Mouse (Mus musculus) neutrophil, adult 65 days (primary cell): ENCODE measurements around the gene Cdh24. TPM values are rescaled to one million over a fixed set of nuclear protein-coding genes. Genes with fewer than 3 reads are reported as not detected.

Source experiments
- total RNA-seq: library from RNA; stranded (reverse); gene quantifications from 2 replicates; pipeline ENCODE4 v1.2.4, GENCODE M21; 2023

The Cdh24 gene
- total RNA-seq = 1.7 and 2.3 TPM in 2 replicates

DNA sequence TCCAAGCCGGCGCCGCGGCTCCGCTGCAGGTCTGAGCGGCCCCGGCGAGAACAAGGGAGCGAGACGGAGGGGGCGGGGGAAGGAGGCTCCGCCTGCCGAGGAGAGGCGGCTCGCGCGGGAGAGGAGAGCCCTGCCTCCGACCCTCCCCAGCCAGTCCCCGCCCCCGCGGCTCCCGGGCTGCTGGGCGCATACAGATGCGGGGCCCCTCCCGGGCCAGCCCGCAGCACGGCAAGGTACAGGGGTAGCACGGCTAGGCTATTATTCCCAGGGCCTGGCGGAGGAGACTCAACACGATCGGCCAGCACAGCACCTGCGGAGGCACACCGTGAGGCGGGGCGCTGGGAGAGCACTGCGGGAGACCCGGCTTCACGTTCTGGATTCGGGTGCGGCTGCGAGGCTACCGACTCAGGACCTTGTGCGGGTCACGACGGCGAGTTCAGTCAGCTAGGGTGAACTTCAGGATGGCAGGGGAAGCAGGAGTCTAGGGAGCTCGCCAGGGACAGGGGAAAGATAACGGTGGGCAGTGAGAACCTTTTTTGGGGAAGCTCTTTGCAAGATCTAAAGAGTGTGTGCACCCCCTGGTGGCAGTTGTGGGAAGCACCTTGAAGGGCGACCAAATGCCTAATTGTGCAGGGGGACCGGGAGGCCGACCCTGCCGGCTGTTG is at the start of gene Cdh24:
Cdh24 (minus strand) TSS at position 60 of the 665 bp plus-strand sequence.

DNA sequence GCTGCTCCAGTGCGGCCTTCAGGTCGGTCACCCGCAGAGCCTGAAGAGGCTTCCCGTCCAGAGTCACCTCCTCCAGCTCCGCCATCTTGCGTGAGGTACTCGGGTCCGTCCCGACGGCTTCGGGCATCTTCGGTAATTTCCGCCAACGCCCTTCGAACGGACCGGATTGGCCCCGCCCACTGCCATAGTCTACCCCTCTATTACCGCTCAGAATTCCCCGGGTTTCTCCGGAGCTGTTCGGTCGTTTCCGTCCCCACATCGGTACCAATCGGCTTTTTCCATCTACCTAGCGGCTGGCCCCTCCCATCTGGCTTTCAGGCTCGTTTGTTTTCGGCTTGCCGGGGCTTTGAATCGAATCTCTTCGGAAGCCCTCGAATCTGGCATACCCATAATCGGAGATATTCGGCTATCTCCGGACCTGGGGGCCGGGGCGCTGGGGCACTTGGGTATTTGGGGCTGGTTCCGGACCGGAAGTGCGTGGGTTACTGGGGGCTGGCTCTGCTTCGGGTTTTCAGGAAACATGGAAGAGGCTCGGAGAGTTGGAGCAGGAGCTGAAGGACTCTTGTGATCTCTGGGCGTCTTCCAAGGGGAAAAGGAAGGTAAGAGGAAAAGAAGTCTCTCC is 45.5 kb upstream of the Cdh24 start, which contains the start of gene Acin1:
Acin1 (minus strand) TSS at position 410 of the 622 bp plus-strand sequence.

DNA sequence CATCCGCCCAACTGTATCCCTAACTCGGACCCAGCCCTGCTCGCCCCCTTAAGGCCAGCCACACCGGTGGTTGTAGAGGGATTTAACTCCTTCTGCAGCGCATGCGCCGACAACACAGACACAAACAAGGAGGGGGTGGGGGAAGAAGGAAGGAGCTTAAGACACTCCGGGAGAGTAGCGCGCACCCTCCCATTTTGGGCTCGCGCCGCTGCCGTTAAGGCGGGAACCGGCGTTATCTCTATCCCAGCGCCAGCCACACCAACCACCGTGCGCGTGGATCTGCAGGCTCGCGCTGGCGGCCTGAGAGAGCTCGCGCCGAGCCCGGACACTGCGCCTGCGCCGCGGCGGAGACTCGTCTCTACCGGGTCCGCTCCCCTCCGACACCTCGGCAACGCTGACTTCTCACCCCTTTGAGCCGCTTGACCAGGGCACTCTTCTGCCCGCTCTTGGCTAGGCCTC is 44.9 kb upstream of the Cdh24 start, which contains the start of gene 1700123O20Rik:
1700123O20Rik (plus strand) TSS at position 154 of the 459 bp plus-strand sequence.

DNA sequence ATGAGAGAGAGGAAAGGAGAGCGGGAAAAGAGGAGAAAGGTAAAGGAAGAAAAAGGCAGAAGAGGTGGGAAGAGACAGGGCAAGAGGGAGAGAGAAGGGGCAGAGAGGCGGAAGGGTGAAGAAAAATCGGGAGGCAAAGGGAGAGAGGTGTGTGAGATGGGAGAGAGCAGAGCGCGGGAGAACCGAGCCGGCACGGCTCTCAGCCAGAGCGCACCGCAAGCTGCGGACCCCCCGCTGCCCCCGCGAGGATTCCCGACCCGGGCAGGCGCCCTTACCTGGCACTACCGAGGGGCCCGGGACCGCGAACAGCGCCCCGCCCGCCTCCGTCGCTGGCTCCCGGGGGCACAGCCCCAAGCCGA is 239 bp downstream of the Cdh24 start, which contains the start of gene Gm17606:
Gm17606 (plus strand) TSS at position 7 of the 359 bp plus-strand sequence.

DNA sequence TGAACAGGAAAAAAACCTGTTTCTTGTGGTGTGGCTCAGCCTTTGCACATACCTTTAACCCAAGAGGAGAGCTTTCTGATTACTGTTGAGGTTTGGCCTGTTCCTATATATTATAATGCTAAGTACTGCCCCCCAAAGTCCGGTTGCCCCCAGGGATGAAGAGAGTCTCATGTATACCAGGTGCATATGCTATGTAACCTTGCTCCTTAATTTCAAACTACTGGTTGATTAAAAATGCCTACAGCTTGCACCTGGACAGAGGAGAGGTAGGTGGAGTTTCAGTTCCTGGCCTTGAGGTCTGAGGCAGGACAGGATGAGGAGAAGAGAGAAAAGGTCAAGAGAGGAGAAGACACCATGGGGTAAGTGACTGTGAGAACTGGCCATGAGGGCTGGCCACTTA is 20.0 kb downstream of the Cdh24 start, which contains the start of gene Psmb11:
Psmb11 (plus strand) TSS at position 301 of the 400 bp plus-strand sequence.

DNA sequence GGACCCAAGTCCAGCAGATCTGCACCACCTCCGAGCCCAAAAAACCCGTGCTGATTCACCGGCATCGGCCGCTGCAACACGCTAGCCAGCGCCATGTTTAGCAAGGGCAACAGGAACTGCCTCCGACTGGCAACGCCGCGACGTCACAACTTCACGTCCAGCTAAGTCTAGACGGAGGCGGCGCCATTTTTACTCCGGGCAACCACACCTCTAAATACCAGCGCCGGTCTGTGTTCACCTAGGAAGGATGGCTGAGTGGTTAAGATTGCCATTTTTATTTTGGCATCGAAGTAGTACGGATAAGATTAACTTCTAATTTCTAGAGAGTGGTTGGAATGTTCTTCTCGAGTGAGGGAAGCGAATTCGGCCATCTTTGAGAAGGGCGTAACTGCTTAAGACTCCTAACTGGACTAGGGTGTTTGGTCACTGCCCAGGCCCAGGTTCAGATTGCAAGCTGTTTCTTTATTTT is 23.2 kb downstream of the Cdh24 start, which contains the start of gene Psmb5:
Psmb5 (minus strand) TSS at position 126 of the 469 bp plus-strand sequence.

DNA sequence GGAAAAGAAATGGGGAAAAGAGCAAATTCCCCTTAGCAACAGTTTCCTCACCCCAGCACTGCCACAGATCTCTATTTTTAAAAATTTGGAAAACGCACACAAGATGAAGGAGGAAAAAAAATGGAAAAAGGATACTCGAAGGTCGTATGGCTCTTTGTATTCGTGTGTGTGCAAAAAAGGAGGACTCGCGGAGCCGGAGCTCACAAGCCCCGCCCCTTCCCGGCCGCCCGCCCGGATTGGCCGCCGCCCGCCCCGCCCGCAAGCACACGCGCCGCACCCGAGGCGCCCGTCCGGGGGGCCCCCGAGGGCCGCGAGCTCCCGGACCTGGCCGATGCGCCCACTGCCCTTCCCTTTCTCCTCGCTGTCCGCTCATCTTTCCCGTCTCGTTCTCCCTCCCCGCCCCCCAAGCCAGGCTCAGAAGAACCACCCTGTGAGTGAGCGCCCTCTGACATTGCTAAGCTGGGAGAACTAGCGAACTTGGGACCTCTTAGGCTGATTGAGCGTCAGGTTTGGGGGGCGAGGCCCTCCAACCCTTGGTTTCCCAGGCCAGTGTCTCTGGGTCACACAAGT is 35.3 kb downstream of the Cdh24 start, which contains the start of gene 4931414P19Rik:
4931414P19Rik (minus strand) TSS at position 242 of the 570 bp plus-strand sequence.

Other genes starting within 250 kb of the Cdh24 start
- gene Slc7a7, start 223.6 kb downstream of the Cdh24 start, total RNA-seq = 13.8 and 15.6 TPM in 2 replicates
- 15.2 and 17.7 TPM in 2 replicates for gene Mrpl52, start 214.5 kb downstream of the Cdh24 start, total RNA-seq
- gene Mmp14, start 209.8 kb downstream of the Cdh24 start, total RNA-seq = 0.47 and 1.4 TPM in 2 replicates
- gene Lrp10, start 177.2 kb downstream of the Cdh24 start, total RNA-seq = 106 and 114 TPM in 2 replicates
- 0.25 TPM in 1 of 2 replicates, not detected in the other for gene Rem2, start 165.3 kb downstream of the Cdh24 start, total RNA-seq
- 9.2 and 9.3 TPM in 2 replicates for gene Prmt5, start 123.8 kb downstream of the Cdh24 start, total RNA-seq
- 14.4 and 22.8 TPM in 2 replicates for gene Haus4, start 86.7 kb downstream of the Cdh24 start, total RNA-seq
- 0.25 TPM in 1 of 2 replicates, not detected in the other for gene Ajuba, start 63.8 kb downstream of the Cdh24 start, total RNA-seq
- 1.2 and 4.8 TPM in 2 replicates for gene 4931414P19Rik, start 35.4 kb downstream of the Cdh24 start, total RNA-seq
- 55.2 and 60.7 TPM in 2 replicates for gene Psmb5, start 23.3 kb downstream of the Cdh24 start, total RNA-seq
- not detected in 2 replicates for gene Psmb11, start 19.9 kb downstream of the Cdh24 start, total RNA-seq
- gene Gm17606, start 412 bp downstream of the Cdh24 start, total RNA-seq = not detected in 2 replicates
- 29.1 and 34.7 TPM in 2 replicates for gene 1700123O20Rik, start 44.9 kb upstream of the Cdh24 start, total RNA-seq
- 250 and 327 TPM in 2 replicates for gene Acin1, start 45.6 kb upstream of the Cdh24 start, total RNA-seq
- 0.25 and 0.39 TPM in 2 replicates for gene Gm29776, start 57.5 kb upstream of the Cdh24 start, total RNA-seq
- 119 and 152 TPM in 2 replicates for gene Cebpe, start 70.8 kb upstream of the Cdh24 start, total RNA-seq
- 2.7 and 3.4 TPM in 2 replicates for gene Slc7a8, start 140.6 kb upstream of the Cdh24 start, total RNA-seq
- gene Rnf212b, start 172.8 kb upstream of the Cdh24 start, total RNA-seq = not detected in 2 replicates
- gene Homez, start 229.6 kb upstream of the Cdh24 start, total RNA-seq = 7.4 and 9.4 TPM in 2 replicates
- gene Ppp1r3e, start 236.2 kb upstream of the Cdh24 start, total RNA-seq = 1.4 and 1.8 TPM in 2 replicates
- 5.9 and 9.7 TPM in 2 replicates for gene Bcl2l2, start 242.0 kb upstream of the Cdh24 start, total RNA-seq
- 1.8 and 1.9 TPM in 2 replicates for gene Gm20521, start 242.1 kb upstream of the Cdh24 start, total RNA-seq